Mouse (Mus musculus): ENCODE measurements at regions not wholly inside any gene's neighbourhood (a gene's known extent, or its start where the extent isn't known, plus 50 kb on each side); places are given as distances from the start of the nearest gene placed in this dataset.

GRCm38 (mm10) chr13:35453222-35453914 lies 206.3 kb upstream of the Cdyl start:
- TF ChIP-seq CTCF (conservative IDR thresholded peaks at IDR 0.05; ENCODE audit: insufficient read depth, insufficient read length, low read depth, low read length) (no peak), POLR2A (IDR thresholded peaks at IDR 0.05; ENCODE audit: low read depth, low read length) (no peak)
